Mouse (Mus musculus) cerebral cortex, adult 2 months (tissue): ENCODE data around the gene Smim22.

Source experiments
- WGBS: fragments of 180-500 bp; shearing (Covaris S2); methylation state at CpG from one replicate; pipeline ENCODE4 v1.1.7; 2018; 5-methylcytosine and 5-hydroxymethylcytosine counted together

Smim22 gene

DNA sequence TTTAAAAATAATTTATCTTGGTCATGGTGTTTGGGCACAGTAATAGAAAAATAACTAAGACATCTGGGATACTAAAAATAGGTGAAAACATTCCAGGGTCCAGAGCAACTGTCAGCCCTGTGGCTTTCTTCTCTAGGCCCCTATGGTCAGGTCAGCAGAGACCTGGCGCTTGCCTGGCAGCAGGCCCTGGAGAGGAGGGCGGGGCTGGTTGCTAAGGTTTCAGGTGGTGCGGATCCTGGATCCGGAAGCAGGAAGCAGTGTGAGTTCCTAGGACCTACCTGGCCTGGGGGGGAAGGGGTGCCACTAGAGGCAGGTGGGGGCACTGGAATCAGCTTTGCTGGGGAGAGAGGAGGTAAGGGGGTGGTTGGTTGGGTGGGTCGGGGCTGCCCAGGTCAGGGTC lies at the start of gene Smim22:
Smim22 (plus strand) TSS at position 222 of the 400 bp plus-strand sequence.
- WGBS: 74% methylated on average over 5 of the region's 5 CpGs

DNA sequence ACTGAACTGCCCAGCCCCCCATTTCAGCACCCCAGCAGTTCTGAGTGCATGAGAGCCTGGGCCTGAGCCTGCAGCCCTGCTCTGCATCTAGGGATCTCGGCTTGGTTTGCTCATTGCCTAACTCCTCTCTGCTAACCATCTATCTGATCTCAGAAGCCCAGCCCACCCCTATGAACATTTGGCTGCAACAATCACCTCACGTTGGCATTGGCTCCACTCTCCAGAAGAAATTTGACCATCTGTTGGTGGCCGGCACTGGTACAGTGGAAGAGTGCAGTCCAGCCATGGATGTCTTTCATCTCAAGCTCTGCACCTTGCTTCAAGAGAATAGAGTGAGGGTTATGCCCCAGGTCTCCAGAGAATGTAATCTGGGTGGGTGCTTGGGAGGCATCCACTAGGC lies 49.6 kb upstream of the Smim22 start:
- 60% methylated on average over 3 of the region's 3 CpGs for WGBS

DNA sequence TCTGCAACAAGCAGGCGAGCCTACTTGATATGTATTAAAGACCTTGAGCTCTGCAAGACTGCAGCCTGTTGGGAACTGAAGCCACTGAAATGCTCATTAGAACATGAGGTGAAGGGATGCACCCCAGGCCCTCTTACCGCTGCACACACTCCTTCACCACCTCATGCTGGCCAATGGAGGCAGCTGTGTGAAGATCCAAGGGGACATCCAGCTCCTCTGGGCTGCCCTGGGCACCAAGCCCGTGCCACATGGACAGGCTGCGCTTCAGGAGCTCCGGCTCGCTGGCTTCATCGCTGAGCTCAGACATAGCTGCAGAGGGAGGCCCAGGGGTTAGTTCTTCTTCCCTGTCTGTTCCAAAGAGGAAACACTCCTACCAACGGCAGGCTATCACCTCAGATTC lies 46.8 kb upstream of the Smim22 start:
- 70% methylated on average over 8 of the region's 8 CpGs for WGBS

DNA sequence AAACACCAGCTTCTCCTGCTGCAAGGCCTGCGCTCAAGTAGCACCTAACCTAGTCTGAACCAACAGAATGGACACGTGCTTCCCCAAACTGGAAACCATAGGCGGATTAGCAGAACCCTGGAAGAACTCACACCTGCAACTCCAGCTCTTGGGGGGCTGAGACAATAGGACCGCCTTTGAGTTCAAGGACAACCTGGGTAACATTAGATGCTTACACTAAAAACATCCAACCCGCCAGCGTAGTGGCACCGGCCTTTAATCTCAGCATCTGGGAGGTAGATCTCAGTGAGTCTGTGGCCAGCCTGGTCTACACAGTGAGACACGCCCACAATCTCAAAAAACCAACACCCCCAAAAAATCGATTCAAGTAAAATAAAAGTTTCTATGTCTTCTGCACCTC lies 43.7 kb upstream of the Smim22 start:
- 34% methylated on average over 9 of the region's 9 CpGs for WGBS

DNA sequence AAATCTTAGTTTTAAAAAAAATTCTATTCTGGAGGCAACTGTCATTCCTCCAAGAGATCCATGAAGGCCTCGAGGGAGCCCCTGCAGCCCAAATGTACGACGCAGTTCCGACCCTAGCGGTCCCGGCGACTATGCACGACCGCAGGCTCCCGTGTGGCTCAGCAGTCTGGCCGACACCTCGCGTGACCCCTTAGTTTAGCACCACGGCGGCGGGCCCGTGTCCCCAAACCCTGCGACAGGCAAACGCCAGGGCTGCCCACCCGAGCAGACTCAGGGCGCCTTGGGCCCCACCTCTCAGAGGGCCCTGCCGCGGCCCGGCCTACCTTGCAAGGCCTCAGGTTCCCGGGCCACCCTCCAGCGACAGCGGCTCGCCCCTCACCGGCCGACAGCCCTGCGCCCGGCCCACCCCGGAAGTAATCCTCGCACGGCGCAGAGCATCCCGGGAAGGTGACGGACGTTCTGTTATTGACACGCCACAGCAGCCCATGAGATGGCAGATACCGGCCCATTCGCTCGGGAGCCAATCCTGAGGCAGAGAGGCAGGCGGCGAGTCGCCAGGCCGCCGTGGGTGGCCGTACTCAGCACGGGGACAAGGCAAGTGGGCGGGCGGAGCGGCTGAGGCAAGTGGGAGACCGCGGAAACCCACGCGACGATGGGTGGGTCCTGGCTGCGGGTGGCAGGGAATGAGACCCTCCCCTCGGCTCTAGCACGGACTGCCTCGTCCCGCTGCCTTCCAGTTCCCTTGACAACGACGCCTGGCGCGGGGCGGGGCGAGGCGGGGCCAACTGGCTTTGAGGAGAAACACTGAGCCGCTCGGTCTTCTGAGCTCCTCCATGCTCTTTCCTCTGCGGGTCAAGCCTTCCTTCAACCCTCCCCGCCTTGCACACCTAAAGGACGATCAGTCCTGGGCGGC lies 43.0 kb upstream of the Smim22 start, which contains the start of gene Anks3:
Anks3 (minus strand) TSS at position 409 of the 913 bp plus-strand sequence.
- under 1% methylated on average over 76 of the region's 76 CpGs for WGBS

DNA sequence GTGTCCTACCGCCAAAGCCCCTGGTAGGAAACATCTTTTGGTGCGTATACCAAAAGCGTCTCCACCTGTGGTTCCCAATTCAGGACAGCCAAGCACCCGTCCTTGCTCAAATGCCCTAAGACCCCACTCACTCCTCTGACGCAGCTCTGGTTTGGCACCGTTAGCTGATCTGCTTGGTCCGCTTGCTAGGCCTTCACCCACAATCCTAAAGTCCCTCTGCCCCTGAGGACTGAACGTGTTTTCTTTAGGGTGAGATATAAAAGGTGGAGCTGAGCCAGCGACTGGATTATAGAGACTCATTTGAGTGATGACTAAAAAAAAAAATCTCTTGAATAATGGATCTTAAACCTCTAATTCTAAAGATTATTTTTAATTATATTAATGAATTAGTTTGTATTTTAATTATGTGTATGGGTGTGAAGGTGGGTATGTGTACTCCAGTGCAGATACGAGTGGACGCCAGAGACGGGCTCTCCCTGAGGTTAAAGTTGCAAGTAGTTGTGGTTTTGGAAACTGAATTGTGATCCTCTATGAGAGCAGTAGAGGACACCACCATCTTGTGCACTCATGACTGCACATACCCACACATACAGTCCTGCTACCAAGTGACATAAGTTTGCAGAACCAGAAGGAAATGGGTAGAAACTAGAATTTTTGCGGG lies 42.2 kb upstream of the Smim22 start:
- WGBS: 13% methylated on average over 13 of the region's 13 CpGs

DNA sequence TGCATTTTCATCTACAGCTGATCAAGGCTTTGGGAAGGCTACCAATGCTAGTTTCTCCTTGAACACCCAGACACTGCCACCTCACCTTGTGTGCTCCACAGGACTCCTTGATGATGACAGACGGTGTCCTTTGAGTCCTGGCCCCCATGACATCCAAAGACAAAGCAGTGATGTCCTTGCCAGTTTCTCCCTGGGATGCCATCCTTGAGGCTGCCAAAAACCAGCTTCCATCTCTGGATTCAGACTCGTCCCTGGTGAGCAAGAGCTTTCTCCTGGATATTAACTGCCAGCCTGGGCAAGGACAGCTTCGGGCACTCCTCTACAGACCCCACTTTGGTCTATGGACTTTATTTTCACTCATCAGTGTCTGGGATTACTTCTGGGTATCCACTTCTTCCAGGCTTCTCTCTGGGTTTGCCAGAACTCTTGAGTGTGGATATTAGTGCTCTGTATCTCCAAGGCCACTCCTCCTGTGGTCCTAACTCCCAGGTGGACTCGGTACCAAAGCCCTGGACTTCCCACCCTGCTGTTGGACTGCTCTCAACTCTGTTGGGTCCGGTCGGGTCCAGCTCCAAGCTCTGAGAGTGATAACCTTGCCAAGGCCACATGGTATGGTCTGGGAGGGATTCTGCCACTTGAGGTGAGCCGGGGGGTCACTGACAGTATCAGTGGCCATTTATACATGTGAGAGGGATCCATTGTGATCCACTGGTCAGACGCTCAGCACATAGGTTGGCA lies 41.5 kb upstream of the Smim22 start:
- 85% methylated on average over 8 of the region's 8 CpGs for WGBS

DNA sequence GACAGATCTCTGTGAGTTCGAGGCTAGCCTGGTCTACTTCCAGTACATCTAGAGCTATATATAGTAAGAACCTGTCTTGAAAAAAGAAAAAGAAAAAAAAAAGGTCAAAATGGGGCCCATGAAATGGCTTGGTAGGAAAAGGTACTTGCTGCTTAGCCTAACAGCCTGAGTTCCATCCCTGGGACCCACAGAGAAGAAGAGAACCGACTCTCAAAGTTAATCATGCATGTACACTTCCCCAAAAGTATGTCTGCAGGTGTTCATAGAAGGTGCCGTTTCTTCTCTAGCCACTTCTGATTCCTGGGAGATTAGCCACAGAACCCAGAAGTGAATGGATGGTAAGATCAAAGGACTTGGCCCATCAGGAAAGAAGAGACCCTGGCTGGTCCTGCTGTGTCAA lies 38.7 kb upstream of the Smim22 start:
- WGBS: 77% methylated on average over 3 of the region's 3 CpGs

DNA sequence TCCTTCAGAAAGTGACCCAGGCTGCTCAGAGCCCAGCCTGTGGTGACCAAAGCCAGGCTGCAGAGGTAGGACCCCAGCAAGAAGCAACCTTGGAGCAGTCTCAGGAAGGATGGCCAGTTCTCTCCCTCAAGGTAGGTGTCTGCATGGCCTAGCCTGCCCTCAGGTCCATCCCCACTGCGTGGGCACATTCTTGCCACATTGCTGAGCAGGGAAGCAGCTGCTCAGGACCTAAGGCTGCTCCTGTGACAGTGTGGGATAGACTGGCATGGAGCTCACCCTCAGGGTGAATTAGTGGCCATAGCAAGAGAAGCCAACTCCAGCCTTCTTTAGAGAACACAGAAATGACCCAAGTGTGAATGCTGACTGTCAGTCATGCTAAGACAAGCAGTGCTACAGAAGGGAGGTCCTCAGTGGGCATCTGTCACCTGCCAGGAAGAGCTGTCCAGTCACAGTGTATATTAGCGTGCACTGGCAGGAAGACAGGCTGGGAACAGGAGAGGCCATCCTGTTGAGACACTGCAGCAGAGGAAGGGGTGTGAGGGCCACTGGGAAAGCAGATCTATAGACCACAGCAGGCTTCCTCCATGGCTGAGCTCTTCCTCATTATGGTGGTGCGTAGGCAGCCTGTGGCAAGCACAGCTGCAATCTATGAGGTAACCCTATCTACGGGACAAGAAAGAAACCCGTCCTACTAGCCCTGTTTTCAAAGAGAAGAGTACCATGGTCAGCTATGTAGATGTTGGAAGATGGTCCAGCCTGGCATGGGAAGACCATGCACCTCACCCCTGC lies 37.8 kb upstream of the Smim22 start:
- WGBS: 87% methylated on average over 5 of the region's 5 CpGs

DNA sequence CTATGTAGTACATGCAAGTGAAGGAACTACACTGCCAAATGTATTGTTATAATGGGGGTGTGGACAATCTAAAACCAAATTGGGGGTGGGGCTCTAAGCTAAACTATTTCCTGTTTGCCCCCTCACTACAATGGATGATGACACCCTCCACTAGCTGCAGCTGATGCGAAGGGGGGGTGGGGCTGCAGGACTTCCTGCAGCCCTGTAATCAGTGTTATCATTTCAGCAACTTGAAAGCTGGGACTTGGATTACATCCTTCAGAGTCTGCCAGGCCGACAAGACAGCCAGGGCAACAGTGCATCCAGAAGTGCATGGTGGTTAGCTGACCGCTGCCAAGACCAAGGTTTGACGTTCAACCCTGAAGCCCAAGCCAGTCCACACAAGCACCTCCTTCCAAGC lies 35.5 kb upstream of the Smim22 start:
- 82% methylated on average over 4 of the region's 4 CpGs for WGBS

DNA sequence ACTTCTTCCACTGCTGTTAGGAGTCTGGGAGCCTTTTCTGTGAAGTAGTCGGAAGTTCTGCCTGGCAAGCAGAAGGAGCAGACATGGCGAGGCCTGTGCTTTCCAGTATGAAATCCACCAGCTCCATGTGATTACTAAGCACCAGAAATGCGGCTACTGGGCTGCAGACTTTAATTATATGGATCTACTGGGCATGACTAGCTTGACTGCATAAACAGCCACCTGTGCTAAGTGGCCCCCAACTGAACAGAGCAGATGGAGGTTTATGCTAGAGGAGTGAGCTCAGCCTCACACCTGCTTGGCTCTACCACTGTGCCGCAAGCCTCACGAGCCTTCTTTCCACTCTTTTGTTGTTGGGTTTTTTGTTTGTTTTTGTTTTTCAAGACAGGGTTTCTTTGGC lies 32.6 kb upstream of the Smim22 start:
- 69% methylated on average over 5 of the region's 5 CpGs for WGBS

DNA sequence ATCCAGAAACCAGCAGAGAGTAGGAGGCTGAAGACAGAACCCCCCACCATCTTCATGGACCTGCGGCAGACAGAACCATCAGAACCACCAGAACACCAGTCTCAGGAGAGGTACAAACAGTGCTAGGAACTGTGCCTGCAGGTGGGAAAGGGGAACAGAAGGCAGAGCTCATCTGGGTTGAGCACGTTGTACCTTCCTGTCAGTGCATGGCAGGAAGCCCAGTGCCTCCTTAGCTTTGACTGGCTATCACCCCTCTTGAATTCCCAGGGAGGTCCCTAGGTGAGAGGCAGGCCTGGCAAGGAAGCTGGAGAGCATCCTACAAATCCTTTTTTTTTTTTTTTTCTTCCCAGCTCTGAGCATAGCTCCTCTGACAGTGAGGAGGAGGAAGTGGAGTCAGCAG lies 30.9 kb upstream of the Smim22 start:
- WGBS: 36% methylated on average over 2 of the region's 2 CpGs

DNA sequence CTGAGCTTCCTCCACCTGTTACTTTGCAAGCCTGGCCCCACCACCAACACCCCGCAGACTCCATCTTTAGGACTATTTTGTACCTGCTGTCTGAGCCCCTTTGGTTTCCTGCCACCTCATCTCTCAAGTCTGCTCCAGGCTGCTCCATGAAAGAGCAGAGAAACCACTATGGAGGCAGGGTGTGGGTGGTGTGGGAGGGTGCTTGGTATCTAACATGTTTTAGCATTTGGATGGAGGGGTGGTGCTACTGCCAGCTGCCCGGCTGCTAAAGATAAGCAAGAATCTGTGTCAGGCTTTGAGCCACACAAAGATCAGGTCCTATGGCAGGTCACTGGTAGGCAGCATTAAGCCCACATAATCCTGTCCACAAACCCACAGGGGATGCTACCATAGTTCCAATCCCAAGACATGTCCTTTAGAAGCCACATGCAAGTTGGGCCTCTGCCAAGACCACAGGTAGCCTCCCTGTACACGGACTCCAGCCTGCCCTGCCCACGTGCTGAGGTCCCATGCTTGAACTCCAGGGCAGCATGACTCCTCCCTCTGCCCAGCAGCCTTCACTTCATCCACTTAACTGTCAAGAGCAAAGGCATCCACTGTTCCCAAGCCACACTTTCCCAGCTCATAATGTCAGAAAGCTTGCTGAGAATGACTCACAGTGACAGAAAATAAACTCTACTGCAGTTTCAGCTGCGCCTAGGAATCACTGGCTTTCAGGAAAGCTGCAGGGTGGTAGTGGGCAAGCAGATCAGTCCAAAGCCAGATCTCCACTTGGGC lies 28.6 kb upstream of the Smim22 start:
- 36% methylated on average over 5 of the region's 5 CpGs for WGBS

DNA sequence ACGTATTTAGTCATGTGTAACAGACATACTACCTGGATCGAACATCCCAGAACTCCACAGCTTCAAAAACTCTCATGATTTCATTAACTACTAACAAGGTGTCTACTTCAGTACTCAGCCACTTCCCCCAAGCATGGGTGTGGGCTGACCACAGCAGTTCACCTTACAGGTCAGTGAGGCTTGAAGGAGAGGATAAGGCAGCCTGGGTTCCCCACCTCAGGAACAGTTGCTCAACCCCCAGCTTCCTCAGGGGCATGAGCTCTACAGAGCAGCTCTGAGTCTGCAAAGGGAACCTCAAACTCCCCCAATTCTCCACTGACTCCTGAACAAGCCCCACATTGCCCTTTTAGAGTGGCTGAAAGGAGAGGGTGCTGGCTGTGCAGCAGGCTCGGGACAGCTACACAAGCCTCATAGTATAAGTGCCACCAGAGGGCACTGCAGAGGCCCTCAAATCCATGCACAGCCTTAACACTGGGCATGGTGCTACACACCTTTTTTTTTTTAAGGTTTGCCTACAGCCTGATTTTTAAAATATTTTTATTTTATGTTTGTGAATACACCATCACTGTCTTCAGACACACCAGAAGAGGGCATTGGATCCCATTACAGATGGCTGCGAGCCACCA lies 27.2 kb upstream of the Smim22 start:
- 79% methylated on average over 4 of the region's 4 CpGs for WGBS

DNA sequence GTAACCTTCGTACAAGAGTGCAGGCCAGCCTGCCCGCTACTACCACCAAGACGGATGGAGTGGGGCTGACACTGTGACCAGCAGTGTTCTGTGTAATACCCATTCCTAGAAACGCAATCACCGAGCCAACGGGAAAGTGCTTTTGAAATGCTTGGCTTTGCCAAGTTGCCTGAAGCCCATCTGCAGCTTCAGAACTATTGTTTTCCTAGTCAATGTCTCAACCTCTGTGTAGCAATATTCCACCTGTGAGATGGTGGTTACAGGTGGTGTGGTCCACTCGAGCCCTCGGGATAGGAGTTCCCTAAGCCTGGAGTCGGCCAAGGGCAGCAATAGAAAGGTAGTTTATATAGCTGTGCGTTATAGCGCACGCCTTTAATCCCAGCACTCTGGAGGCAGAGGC lies 22.4 kb upstream of the Smim22 start:
- 92% methylated on average over 12 of the region's 12 CpGs for WGBS

DNA sequence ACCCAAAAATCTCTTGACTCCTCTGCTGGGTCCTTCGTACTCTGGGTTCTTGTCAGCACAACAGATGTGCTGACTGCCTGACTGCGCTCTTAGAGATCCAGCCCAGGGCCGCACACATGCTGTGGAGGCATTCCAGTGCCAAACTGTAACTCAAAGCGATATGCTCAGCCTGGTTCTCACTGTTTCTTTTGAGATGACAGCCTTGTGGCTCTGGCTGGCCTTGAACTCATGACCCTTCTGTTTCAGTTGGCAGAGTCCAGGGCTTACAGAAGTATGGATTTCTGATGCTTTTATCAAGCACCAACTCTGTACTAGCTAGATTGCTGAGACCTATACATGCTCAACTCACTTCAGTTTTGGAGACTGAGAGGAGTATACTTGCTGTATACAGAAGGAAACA lies 13.8 kb upstream of the Smim22 start:
- 75% methylated on average over 4 of the region's 4 CpGs for WGBS

DNA sequence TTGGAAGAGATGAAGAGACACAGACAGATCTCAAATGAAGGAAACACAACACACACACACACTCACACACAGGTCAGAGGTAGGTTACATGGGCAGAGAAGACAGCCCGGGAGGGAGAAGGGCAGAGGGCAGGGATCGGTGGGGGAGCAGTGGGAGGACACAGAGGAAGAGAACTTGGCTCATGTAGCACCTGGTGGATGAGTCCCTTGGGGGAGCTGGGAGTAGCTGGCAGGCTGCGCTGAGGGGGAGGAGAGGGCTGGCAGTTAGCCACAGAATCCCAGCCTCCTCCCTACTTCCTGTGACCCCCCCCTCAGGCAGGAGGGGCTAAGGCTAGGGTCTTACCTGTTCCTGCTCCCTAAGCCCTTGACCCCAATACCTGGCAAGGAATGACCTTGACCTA lies 9.5 kb upstream of the Smim22 start, which contains the start of gene Sept12:
Sept12 (minus strand) TSS at position 300 of the 400 bp plus-strand sequence.
- 58% methylated on average over 3 of the region's 3 CpGs for WGBS

DNA sequence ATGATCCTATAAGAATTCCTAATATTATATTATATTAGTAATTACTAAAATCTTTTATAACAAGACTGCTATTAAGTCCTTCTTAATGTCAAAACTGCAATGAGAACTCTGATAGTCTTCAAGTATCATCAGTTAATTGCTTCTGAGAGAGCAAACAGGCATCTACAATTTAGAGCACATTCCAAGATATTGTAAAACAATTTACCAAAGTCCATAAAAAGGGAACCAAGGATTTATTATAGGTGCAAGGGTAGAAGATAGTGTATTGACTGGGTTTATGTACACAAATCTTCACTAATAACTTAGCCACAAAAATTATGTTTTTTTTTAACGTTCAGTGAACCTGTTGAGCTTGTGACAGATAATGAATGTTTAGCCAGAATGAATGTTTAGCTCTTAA lies 8.1 kb upstream of the Smim22 start:
- WGBS: 84% methylated on average over 1 of the region's 1 CpGs

DNA sequence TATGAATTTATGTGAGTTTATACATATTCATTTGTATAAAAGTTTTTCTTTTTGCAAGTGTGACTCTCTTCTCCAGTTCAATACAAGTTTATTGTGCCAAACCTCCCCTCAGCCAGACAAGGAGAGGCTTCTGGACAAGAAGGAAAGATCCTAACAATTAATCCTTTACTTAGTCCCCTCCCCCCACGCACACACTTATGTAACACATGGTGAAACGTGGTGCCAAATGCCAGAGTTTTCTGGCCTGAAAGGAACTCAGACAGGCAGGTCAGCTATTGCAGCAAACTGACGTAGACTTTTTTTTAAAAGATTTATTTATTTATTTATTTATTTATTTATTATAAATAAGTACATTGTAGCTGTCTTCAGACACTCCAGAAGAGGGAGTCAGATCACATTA lies 6.5 kb upstream of the Smim22 start:
- WGBS: 57% methylated on average over 3 of the region's 3 CpGs

DNA sequence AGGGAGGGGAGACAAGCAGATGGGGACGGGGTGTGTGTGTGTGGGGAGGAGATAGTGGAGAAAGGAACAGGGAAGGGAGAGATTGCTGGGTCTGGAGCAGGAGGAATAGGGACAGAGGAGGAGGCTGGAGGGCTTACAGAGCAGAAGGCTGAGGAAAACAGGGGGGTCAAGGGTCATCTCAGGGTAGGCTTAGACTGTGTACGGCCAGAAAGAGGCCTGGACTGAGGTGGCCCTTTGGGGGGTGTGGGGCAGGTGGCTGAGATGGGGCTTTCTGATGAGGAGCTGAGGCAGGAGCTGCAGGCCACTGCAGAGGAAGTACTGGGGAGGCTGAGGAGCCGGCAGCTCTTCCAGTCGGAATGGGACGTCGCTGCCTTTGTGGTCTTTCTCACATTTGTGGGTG lies 404 bp downstream of the Smim22 start:
- 75% methylated on average over 6 of the region's 6 CpGs for WGBS
